In the genomic region with DNA sequence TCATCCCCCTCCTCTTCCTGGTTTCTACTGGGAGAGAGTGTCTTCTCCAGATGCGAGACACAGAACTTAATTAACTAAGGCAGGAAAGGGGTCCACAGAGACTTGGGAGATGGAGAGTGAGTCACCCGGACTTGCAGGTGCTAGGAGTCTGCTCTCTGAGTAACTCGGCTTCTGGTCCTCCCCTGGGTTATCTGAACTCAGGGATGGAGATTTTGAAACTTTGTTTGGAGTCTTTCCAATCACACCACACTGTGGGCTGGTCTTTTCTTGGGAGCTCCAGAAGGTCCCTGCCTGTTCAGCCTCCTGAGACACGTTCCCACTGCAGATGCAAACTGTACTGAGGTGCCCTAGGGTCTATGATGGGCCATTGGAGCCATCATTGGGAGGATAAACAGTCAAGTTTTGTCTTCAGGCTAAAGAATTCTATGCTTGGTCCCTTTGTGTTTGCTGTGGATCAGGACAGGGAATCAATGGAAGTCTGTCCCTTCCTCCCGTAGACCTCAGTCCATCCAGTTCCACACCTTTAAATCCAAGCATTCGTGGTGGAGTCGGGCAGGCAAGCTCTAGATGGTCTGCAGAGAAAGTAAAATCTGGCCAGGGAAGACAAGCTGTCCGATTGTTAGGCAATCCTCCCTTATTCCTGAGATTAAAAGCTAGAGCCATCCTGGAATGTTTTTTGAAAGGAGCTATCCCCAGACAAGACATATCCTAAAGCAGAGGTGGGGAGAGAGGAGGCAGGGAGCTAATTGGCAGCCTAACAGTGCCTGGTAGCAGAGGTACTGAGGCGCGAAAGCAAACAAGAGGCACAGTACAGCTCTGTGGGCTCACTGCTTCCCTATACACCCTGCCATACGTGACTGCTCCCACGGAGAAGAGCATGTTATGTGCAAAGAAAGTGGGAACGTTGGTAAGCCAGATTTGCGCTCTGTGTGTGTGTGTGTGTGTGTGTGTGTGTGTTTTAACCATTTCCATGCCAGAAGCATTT, we compare ENCODE assay signal across 7 mouse cellular contexts. TPM values are rescaled to one million over a fixed set of nuclear protein-coding genes. Genes with fewer than 3 reads are reported as not detected.
A peak's percentile ranks its signal among the peaks of the same experiment; 100 is the strongest.
DNase-seq lines count a peak whose midpoint lies in the region; ATAC-seq and TF ChIP-seq lines count a peak whose summit lies in the region.

No protein-coding gene starts in this region.

- H3K27ac ChIP-seq in forebrain, embryonic 16.5 days (ENCODE audit: low read length), result no peak overlapping the region
- no peak overlapping the region for H3K27ac ChIP-seq in kidney, postnatal 0 days

- H3K4me1 ChIP-seq in forebrain, embryonic 16.5 days (replicated peaks; ENCODE audit: control insufficient read depth, insufficient read depth, low read length), result peaks cover 10% of the 10 kb centered on the region
- no peaks in the 10 kb centered on the region for H3K4me1 ChIP-seq in kidney, postnatal 0 days (replicated peaks; ENCODE audit: insufficient read depth, low read length)

- peak overlapping the region; percentile 97 for H3K4me2 ChIP-seq in forebrain, embryonic 16.5 days (ENCODE audit: low read length)
- H3K4me2 ChIP-seq in kidney, postnatal 0 days (ENCODE audit: low read length), result peak overlapping the region; percentile 82

- DNase-seq in right cerebral cortex, adult 18-20 months, result peak; percentile 55
- DNase-seq in right cerebral cortex, postnatal 4 days, result no peak
- DNase-seq in kidney, postnatal 0 days (ENCODE audit: low spot score), result peak; percentile 28
- peak; percentile 25 for DNase-seq in neural tube, embryonic 10.5 days (ENCODE audit: extremely low spot score, low spot score)
- no peak for DNase-seq in ovary, adult 18-20 months (ENCODE audit: low spot score)
- DNase-seq in adrenal gland, adult 2 months, result no peak

- TF ChIP-seq CTCF in kidney, postnatal 0 days (IDR thresholded peaks at IDR 0.05; ENCODE audit: low read depth), result no peak

- no peaks in the 10 kb centered on the region for H3K36me3 ChIP-seq in forebrain, embryonic 16.5 days (ENCODE audit: control insufficient read depth, insufficient read depth)
- H3K36me3 ChIP-seq in kidney, postnatal 0 days (ENCODE audit: insufficient read depth, low read length), result no peaks in the 10 kb centered on the region

- peak overlapping the region; percentile 71 for H3K9ac ChIP-seq in forebrain, embryonic 16.5 days (replicated peaks; ENCODE audit: low read depth, low read length)
- peak overlapping the region; percentile 58 for H3K9ac ChIP-seq in kidney, postnatal 0 days (ENCODE audit: low read depth, low read length)

- WGBS in forebrain, embryonic 16.5 days, result 6% methylated on average over 14 of the region's 14 CpGs
- WGBS in kidney, postnatal 0 days, result 19% methylated on average over 14 of the region's 14 CpGs

- ATAC-seq in forebrain, embryonic 16.5 days, result peak; percentile 65
- ATAC-seq in kidney, postnatal 0 days (replicated peaks; ENCODE audit: low FRiP score, low read depth), result no peak; the same call in 1 of the 2 replicates

- H3K9me3 ChIP-seq in forebrain, embryonic 16.5 days (ENCODE audit: control insufficient read depth, low read length), result no peaks in the 10 kb centered on the region
- 0 out of 2 replicates have a peak, but pooled peaks cover 2% of the 10 kb centered on the region for H3K9me3 ChIP-seq in kidney, postnatal 0 days (replicated peaks; ENCODE audit: low read length)

- H3K4me3 ChIP-seq in forebrain, embryonic 16.5 days (replicated peaks; ENCODE audit: low read length), result peak overlapping the region; percentile 67
- peak overlapping the region; percentile 61 for H3K4me3 ChIP-seq in kidney, postnatal 0 days (replicated peaks; ENCODE audit: low read depth, low read length)

- H3K27me3 ChIP-seq in forebrain, embryonic 16.5 days (replicated peaks; ENCODE audit: control insufficient read depth, insufficient read depth, low read length), result peaks cover 4% of the 10 kb centered on the region; the same call in 1 of the 2 replicates
- no peaks in the 10 kb centered on the region for H3K27me3 ChIP-seq in kidney, postnatal 0 days (ENCODE audit: insufficient read depth, low read length)

RNA-seq across cellular contexts. Expression of a gene that starts 1.2 kb away (rescaled TPM):
- polyA plus RNA-seq in forebrain, embryonic 16.5 days (2015; fragmentation: Nextera tagmentation; extraction: Ambion mirVana), result 2.4 and 2.8 TPM in 2 replicates
- 3.1 and 3.3 TPM in 2 replicates for polyA plus RNA-seq in kidney, postnatal 0 days (2015; fragmentation: Nextera tagmentation; extraction: Ambion mirVana)
- 1 to 10 TPM; 3.0 to 3.8 TPM for total RNA-seq in adrenal gland, adult 2 months (2021)
- 3.9 and 5.2 TPM in 2 replicates for polyA plus RNA-seq in adrenal gland, adult 2 months (2012; rRNA removed)

RNA-seq across cellular contexts. Expression of a gene that starts 14.4 kb away (rescaled TPM):
- 38.5 and 42.3 TPM in 2 replicates for polyA plus RNA-seq in forebrain, embryonic 16.5 days (2015; fragmentation: Nextera tagmentation; extraction: Ambion mirVana)
- 73.4 and 81.7 TPM in 2 replicates for polyA plus RNA-seq in kidney, postnatal 0 days (2015; fragmentation: Nextera tagmentation; extraction: Ambion mirVana)
- 10 to 100 TPM; 21.4 to 27.6 TPM for total RNA-seq in adrenal gland, adult 2 months (2021)
- 10.6 and 11.6 TPM in 2 replicates for polyA plus RNA-seq in adrenal gland, adult 2 months (2012; rRNA removed)

Comparison
In these comparisons a context has a peak if more than half of its experiments do, and no peak if none do; other contexts are left out.
1. DNase-seq: peak in right cerebral cortex, adult 18-20 months (single experiment), kidney, postnatal 0 days (single experiment) and neural tube, embryonic 10.5 days (single experiment); none in right cerebral cortex, postnatal 4 days (single experiment), ovary, adult 18-20 months (single experiment) and adrenal gland, adult 2 months (single experiment).